Mouse (Mus musculus) right cerebral cortex, adult 2 months (tissue): ENCODE measurements at regions not wholly inside any gene's neighbourhood (a gene's known extent, or its start where the extent isn't known, plus 50 kb on each side); places are given as distances from the start of the nearest gene placed in this dataset.
"Not testable (repeated sequence)": the region's sequence is repeated elsewhere in the genome, so short reads cannot be mapped to it uniquely, and the experiment has no call there.

Source experiments
- DNase-seq, 2 experiments: peaks; one replicate each; pipeline ENCODE4 v3.0.0; 2021 to 2022; ENCODE audit warnings: low spot score in 2 of 2

GRCm38 (mm10) chr15:42073486-42073885 lies 1939.3 kb downstream of the 9330182O14Rik start:
- no peak for DNase-seq

DNA sequence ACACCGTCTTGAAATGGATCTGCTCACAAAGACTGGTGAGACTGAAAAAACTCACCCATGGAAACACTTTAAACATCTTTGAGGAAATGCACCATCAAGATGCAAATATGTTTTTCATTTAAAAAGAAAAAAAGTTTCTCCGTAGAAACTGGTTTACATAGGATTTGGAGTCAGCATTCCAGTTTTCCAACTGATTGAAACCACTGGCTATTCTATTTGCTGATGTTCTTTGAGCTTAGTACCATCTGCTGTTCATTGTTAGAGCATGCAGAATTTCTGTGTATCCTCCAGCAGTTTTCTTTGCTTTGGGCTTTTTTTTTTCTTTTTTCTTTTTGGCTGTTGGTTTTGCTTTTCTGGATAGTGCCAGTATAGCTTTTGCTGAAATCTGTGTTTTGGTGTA lies 1948.3 kb downstream of the 9330182O14Rik start:
- DNase-seq: no peak

GRCm38 (mm10) chr15:42100730-42101129 lies 1966.6 kb downstream of the 9330182O14Rik start:
- peak; percentile 8 to 10 for DNase-seq

DNA sequence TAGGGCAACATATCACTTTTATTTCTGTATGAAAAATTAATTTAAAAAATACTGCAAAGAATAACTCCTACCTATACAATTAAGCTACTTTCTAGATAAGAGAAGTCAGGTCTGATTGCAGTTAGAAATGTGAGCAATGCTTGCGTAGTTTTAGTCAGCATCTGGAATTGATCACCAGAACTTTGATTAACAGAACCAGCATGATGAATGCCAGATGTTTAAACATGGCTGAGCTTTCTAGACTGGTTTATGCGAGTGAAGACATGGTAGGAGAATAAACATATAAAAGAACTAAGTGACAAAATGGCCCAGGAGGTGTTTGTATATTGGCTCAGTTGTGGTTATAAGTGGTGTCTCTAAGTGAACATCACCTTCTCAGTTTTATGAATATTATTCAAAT lies 1970.7 kb downstream of the 9330182O14Rik start:
- no peak for DNase-seq

GRCm38 (mm10) chr15:42107106-42107505 lies 1972.9 kb downstream of the 9330182O14Rik start:
- no peak for DNase-seq

GRCm38 (mm10) chr15:42111811-42112210 lies 1977.6 kb downstream of the 9330182O14Rik start:
- no peak for DNase-seq

GRCm38 (mm10) chr15:42127471-42127870 lies 1993.3 kb downstream of the 9330182O14Rik start:
- no peak for DNase-seq

- no peak for DNase-seq
These were observed 1994.8 kb downstream of the 9330182O14Rik start for GRCm38 (mm10) chr15:42128976-42129375.

- DNase-seq: no peak
These were observed 2032.4 kb downstream of the 9330182O14Rik start for GRCm38 (mm10) chr15:42166546-42166945.

DNA sequence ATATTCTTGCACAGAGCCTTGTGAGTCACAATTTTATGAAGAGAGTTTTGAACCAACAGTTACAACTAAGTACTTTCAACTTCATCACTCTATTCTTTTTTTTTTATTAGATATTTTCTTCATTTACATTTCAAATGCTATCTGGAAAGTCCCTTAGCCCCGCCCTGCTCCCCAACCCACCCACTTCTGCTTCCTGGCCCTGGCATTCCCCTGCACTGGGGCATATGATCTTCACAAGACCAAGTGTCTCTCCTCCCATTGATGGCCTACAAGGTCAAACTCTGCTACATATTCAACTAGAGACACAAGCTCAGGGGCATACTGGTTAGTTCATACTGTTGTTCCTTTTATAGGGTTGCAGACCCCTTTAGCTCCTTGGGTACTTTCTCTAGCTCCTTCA lies 2043.6 kb downstream of the 9330182O14Rik start:
- not testable (repeated sequence) for DNase-seq

- peak; percentile 18 to 19 for DNase-seq
These were observed 2073.2 kb downstream of the 9330182O14Rik start for GRCm38 (mm10) chr15:42207187-42207846.

DNA sequence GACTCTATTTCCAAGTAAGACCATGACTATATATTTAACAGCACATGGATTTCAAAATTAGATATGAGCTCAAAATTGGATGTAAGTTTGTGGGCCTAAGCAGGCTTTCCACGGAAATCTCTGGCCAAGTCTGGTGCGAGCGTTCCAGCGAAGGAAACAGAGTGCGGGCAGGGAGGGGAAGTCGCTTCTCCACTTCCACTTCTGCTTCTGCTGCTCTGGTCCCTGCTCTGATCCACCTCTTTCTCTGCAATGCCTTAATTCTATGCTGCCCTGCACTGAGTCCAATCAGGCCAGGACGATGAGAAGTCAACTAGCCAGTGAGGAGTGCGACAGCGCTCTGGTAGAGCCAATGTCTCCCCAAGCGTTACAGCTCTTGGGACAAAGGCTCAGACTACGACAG lies 2085.3 kb downstream of the 9330182O14Rik start:
- no peak for DNase-seq

GRCm38 (mm10) chr15:42220005-42220404 lies 2085.8 kb downstream of the 9330182O14Rik start:
- no peak for DNase-seq

- no peak for DNase-seq
These were observed 2090.8 kb downstream of the 9330182O14Rik start for GRCm38 (mm10) chr15:42225006-42225405.

DNA sequence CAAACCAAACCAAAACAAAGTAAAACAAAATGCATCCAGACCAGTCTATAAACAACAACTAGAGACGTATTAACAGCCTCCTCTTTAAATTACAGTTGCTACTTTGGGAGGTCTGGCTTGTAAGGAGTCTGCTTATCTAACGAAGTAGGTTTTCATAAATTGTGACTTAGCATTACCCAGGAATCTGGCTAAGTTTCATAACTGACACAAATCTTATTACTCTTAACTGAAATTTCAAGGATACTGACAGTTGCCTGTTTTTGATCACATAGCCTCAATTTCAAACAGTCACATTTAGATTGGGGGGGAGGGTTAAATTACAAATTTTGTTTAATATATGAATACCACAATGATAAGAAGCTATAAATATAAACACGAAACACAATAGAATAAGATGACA lies 2097.5 kb downstream of the 9330182O14Rik start:
- no peak for DNase-seq

GRCm38 (mm10) chr15:42246812-42247211 lies 2112.6 kb downstream of the 9330182O14Rik start:
- no peak for DNase-seq

DNA sequence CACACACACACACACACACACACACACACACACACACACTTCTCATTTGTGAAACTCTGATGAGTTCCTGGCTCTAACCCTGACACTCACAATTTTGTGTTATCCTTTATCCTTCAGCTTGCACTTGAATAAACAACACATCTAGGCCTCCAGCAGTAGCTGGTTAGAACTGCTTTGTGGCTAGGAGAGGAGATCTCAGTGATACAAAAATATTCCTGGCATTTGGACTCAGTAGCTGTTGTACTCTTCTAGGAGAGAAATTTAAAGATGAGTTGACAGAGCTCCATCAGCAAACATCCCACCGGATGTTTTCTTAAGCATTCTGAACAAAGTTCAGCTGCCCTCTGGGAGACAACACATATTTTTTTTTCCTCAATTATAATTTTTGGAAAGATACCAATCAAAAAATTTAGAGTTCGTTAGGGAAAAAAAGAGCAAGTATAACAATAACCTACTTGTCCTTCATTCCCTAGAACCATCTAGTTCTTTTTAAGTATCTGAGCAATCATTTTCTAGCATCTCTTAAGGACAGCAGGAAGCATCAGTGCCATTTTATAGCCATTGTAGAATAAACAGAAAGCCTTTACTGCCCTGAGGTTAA lies 2118.7 kb downstream of the 9330182O14Rik start:
- no peak for DNase-seq

DNA sequence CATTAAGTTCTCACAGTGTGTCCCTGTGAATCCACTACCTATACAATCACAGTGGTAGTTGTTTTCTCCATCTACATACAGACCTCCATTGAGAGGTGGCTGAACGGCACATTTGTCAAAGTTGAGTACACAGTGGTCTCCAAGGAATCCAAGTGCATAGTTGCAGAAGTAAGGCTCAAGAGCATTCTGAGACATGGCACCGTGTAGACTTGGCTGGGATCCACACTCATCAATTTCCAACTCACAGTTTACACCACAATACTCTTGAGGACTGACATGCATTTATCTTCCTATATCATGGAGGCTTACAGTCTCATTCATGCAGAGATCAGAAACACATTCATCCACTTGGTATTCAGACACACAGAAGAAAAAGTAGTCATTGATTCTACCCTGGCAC lies 2122.2 kb downstream of the 9330182O14Rik start:
- no peak for DNase-seq

GRCm38 (mm10) chr15:42275117-42275516 lies 2141.0 kb downstream of the 9330182O14Rik start:
- no peak for DNase-seq

DNA sequence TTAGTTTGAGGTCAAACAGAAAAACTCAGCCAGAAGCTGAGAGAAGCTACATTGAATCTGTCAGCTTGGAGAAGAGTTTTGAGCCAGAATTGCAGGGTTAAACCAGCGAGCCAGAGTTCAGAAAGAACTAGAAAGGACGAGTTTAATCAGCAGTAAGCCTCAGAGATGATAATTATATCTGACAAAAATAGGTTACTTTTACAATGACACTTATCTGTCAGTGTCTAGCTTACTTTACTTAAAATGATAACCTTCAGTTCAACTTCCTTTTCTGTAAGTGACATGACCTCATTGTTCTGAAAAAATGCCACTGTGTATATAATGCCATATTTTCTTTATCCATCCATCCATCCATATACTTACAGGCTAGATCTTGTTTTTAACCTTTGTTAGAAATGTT lies 2143.1 kb downstream of the 9330182O14Rik start:
- DNase-seq: no peak

- no peak for DNase-seq
These were observed 2146.6 kb downstream of the 9330182O14Rik start for GRCm38 (mm10) chr15:42280810-42281209.

GRCm38 (mm10) chr15:42296406-42296805 lies 2162.2 kb downstream of the 9330182O14Rik start:
- no peak for DNase-seq

- DNase-seq: no peak
These were observed 2163.3 kb downstream of the 9330182O14Rik start for GRCm38 (mm10) chr15:42297430-42297829.

DNA sequence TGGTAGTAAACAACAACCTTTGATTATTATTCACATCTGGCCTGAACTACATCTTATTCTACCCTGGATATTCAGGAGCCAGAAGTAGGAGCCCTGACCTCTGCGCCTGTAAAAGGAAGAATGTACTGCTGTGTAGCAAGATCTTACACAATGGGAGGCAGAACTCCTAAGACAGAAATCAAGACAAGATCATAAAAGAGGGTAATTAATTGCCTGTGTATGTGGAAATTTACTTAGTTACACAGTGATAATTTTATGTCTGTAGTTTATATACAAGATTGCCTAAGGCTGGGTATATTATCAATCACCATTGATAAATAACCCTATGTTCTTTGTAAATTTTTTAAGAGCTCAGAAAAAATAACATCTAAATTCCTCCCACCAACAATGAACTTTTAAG lies 2167.8 kb downstream of the 9330182O14Rik start:
- no peak for DNase-seq
